Mouse (Mus musculus): Measurements from ENCODE around the gene H2-Ab1. TPM values are rescaled to one million over a fixed set of nuclear protein-coding genes. Genes with fewer than 3 reads are reported as not detected.

The H2-Ab1 gene
- polyA plus RNA-seq, 1 experiment from 2014 or later, result 42.0 TPM

DNA sequence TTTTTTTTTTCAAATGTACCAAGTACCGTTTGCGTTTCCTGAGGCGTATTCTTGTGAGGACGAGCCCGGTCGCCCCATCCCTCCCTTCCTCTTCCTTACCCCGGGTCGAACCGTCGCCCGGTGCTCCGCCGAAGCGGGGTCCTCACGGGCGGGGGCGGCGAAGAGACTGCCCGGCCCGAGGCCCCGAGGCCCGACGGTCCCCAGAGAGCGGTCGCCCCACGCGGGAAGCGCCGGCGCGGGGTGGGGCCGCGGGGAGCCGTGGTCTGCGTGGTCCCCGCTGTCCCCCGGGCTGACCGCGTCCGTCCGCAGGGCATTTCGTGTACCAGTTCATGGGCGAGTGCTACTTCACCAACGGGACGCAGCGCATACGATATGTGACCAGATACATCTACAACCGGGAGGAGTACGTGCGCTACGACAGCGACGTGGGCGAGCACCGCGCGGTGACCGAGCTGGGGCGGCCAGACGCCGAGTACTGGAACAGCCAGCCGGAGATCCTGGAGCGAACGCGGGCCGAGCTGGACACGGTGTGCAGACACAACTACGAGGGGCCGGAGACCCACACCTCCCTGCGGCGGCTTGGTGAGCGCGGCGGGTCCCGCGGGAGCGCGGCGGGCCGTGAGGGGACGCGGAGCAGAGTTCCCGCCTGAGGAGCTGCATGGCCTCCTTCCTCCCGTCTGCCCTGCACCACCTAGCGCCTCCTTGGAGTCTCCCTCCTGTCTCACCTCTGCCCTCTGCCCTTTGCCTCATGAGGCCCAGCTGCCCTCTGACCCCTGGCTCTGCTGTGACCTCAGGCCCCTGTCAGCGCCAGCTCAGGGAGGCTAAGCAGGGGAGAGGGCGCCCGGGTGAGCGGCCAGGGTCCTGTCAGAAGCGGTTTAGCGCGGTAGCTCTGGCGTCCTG, 7.2 kb downstream of the H2-Ab1 start:
- Histone ChIP-seq H3K4me2 (peak overlapping the region; percentile 86), H3K4me3 (peak overlapping the region; percentile 43), H3K27ac (no peak overlapping the region), H3K27me3 (peaks cover 41% of the 10 kb centered on the region), H3K36me3 (no peaks in the 10 kb centered on the region), H3K4me1 (peaks cover 21% of the 10 kb centered on the region), H3K9ac (peak overlapping the region; percentile 31; the same call in 1 of the 2 replicates), H3K9me3 (no peaks in the 10 kb centered on the region)
- peak; percentile 40; the same call in 1 of the 2 replicates for ATAC-seq (ENCODE audit: borderline replicate concordance, extremely low read depth, low FRiP score, low TSS enrichment)
- WGBS, result under 1% methylated on average over 63 of the region's 93 CpGs

DNA sequence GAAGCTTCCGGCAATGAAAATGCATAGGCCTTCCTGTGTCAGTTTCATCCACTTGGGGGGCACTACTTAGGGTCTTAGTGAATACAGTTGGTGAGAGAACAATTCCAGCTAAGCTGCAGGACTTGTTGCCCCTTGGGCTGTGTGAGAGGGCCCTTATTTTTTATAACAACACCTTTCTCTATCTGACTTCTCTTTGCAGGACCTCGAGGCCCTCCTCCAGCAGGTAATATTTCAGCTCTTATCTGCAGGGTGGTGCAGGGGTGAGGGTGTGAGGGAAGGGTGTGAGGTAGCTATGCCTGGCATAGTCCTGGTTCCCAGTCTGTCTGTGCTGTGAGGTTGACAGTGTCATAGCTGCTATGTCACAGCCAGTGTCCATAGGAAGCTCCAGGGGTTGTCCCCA, 10.8 kb downstream of the H2-Ab1 start:
- Histone ChIP-seq H3K27ac (no peak overlapping the region), H3K9ac (no peak overlapping the region), H3K4me1 (peaks cover 18% of the 10 kb centered on the region), H3K9me3 (no peaks in the 10 kb centered on the region), H3K4me2 (no peak overlapping the region), H3K36me3 (no peaks in the 10 kb centered on the region), H3K27me3 (peaks cover 24% of the 10 kb centered on the region), H3K4me3 (no peak overlapping the region)
- no peak for ATAC-seq (ENCODE audit: borderline replicate concordance, extremely low read depth, low FRiP score, low TSS enrichment)
- WGBS, result 50% methylated on average over 2 of the region's 2 CpGs

GRCm38 (mm10) chr17:34268748-34269147, 11.3 kb downstream of the H2-Ab1 start:
- Histone ChIP-seq H3K9me3 (no peaks in the 10 kb centered on the region), H3K4me2 (no peak overlapping the region), H3K27ac (no peak overlapping the region), H3K4me3 (no peak overlapping the region), H3K9ac (no peak overlapping the region), H3K36me3 (no peaks in the 10 kb centered on the region), H3K4me1 (peaks cover 14% of the 10 kb centered on the region), H3K27me3 (peaks cover 19% of the 10 kb centered on the region)
- WGBS, result 88% methylated on average over 2 of the region's 2 CpGs
- no peak for ATAC-seq (ENCODE audit: borderline replicate concordance, extremely low read depth, low FRiP score, low TSS enrichment)

- Histone ChIP-seq H3K9ac (no peak overlapping the region), H3K9me3 (no peaks in the 10 kb centered on the region), H3K27ac (no peak overlapping the region), H3K4me2 (no peak overlapping the region), H3K4me3 (no peak overlapping the region), H3K27me3 (peaks cover 8% of the 10 kb centered on the region), H3K4me1 (peaks cover 4% of the 10 kb centered on the region), H3K36me3 (no peaks in the 10 kb centered on the region)
- WGBS, result 51% methylated on average over 4 of the region's 4 CpGs
- ATAC-seq (ENCODE audit: borderline replicate concordance, extremely low read depth, low FRiP score, low TSS enrichment), result no peak
These were observed 12.3 kb downstream of the H2-Ab1 start for GRCm38 (mm10) chr17:34269817-34270216.

DNA sequence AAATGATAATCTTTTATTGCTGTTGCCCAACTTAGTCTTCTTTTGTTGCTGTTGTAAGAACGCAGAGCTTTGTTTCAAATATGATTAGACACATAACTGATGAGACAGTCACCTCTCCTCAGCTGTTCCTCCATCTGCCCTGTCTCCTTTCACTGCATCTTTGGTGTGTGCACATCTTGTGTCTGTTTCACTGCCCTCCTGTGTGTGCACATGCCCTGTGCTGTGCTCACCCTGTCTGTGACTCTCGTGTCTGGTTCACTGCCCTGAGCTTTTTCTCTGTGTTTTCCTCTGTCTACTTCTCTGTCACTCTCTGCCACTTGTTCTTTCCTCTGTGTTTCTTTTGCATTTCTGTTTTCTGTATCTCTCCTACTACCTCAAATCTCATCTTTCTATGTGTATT, 12.7 kb downstream of the H2-Ab1 start:
- Histone ChIP-seq H3K27me3 (peaks cover 4% of the 10 kb centered on the region), H3K36me3 (no peaks in the 10 kb centered on the region), H3K4me1 (no peaks in the 10 kb centered on the region), H3K4me3 (no peak overlapping the region), H3K9ac (no peak overlapping the region), H3K27ac (no peak overlapping the region), H3K4me2 (no peak overlapping the region), H3K9me3 (no peaks in the 10 kb centered on the region)
- 68% methylated on average over 2 of the region's 2 CpGs for WGBS
- no peak for ATAC-seq (ENCODE audit: borderline replicate concordance, extremely low read depth, low FRiP score, low TSS enrichment)

GRCm38 (mm10) chr17:34270940-34271339, 13.5 kb downstream of the H2-Ab1 start:
- Histone ChIP-seq H3K4me2 (no peak overlapping the region), H3K9ac (no peak overlapping the region), H3K9me3 (no peaks in the 10 kb centered on the region), H3K4me3 (no peak overlapping the region), H3K27me3 (no peaks in the 10 kb centered on the region), H3K4me1 (no peaks in the 10 kb centered on the region), H3K27ac (no peak overlapping the region), H3K36me3 (no peaks in the 10 kb centered on the region)
- ATAC-seq (ENCODE audit: borderline replicate concordance, extremely low read depth, low FRiP score, low TSS enrichment), result no peak
- WGBS, result 73% methylated on average over 2 of the region's 2 CpGs

- no peaks in the 10 kb centered on the region for H3K4me1 ChIP-seq
- no peak overlapping the region for H3K9ac ChIP-seq
- H3K4me2 ChIP-seq, result no peak overlapping the region
- no peak overlapping the region for H3K27ac ChIP-seq
- no peaks in the 10 kb centered on the region for H3K27me3 ChIP-seq
- H3K4me3 ChIP-seq, result no peak overlapping the region
- H3K9me3 ChIP-seq, result no peaks in the 10 kb centered on the region
- no peaks in the 10 kb centered on the region for H3K36me3 ChIP-seq
- ATAC-seq (ENCODE audit: borderline replicate concordance, extremely low read depth, low FRiP score, low TSS enrichment), result no peak
- 70% methylated on average over 1 of the region's 1 CpGs for WGBS
These were observed 14.6 kb downstream of the H2-Ab1 start for GRCm38 (mm10) chr17:34272102-34272501.

- ATAC-seq (ENCODE audit: borderline replicate concordance, extremely low read depth, low FRiP score, low TSS enrichment), result no peak; the same call in 1 of the 2 replicates
- Histone ChIP-seq H3K9ac (no peak overlapping the region), H3K27ac (no peak overlapping the region), H3K4me1 (no peaks in the 10 kb centered on the region), H3K36me3 (no peaks in the 10 kb centered on the region), H3K9me3 (no peaks in the 10 kb centered on the region), H3K4me3 (no peak overlapping the region), H3K4me2 (no peak overlapping the region), H3K27me3 (no peaks in the 10 kb centered on the region; the same call in 1 of the 2 replicates)
- WGBS, result 73% methylated on average over 1 of the region's 1 CpGs
These were observed 23.1 kb downstream of the H2-Ab1 start for GRCm38 (mm10) chr17:34280499-34281038.

DNA sequence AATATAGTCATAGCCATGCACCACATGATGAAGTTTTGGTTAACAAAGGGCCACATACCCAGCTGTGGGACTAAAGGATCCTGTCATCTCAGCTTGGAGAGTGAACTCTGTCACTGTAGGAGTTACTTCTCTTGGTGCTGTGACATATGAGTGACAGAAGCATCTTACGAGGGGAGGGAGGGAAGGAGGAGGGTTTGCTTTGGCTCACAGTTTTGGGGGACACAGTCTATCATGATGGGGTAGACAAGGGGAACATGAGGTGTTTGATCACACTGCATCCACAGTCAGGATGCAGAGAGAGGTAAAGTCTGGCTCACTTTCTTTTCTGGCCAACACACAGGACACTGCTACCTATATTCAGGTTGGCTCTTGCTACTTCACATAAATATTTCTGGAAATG, 24.3 kb downstream of the H2-Ab1 start:
- H3K27me3 ChIP-seq, result no peaks in the 10 kb centered on the region; the same call in 1 of the 2 replicates
- no peak overlapping the region for H3K4me2 ChIP-seq
- ATAC-seq (ENCODE audit: borderline replicate concordance, extremely low read depth, low FRiP score, low TSS enrichment), result no peak
- no peaks in the 10 kb centered on the region for H3K9me3 ChIP-seq
- no peaks in the 10 kb centered on the region for H3K4me1 ChIP-seq
- H3K9ac ChIP-seq, result no peak overlapping the region
- H3K27ac ChIP-seq, result no peak overlapping the region
- 57% methylated on average over 1 of the region's 1 CpGs for WGBS
- no peaks in the 10 kb centered on the region for H3K36me3 ChIP-seq
- no peak overlapping the region for H3K4me3 ChIP-seq

- Histone ChIP-seq H3K4me1 (no peaks in the 10 kb centered on the region), H3K4me2 (no peak overlapping the region), H3K4me3 (no peak overlapping the region), H3K36me3 (no peaks in the 10 kb centered on the region), H3K27me3 (no peaks in the 10 kb centered on the region; the same call in 1 of the 2 replicates), H3K9me3 (no peaks in the 10 kb centered on the region), H3K27ac (no peak overlapping the region), H3K9ac (no peak overlapping the region)
- 58% methylated on average over 4 of the region's 4 CpGs for WGBS
- ATAC-seq (ENCODE audit: borderline replicate concordance, extremely low read depth, low FRiP score, low TSS enrichment), result no peak
These were observed 27.9 kb downstream of the H2-Ab1 start for GRCm38 (mm10) chr17:34285371-34285770.

GRCm38 (mm10) chr17:34285848-34286247, 28.4 kb downstream of the H2-Ab1 start:
- Histone ChIP-seq H3K27me3 (no peaks in the 10 kb centered on the region; the same call in 1 of the 2 replicates), H3K4me3 (no peak overlapping the region), H3K27ac (no peak overlapping the region), H3K9ac (no peak overlapping the region), H3K4me2 (no peak overlapping the region), H3K4me1 (no peaks in the 10 kb centered on the region), H3K36me3 (no peaks in the 10 kb centered on the region), H3K9me3 (no peaks in the 10 kb centered on the region)
- ATAC-seq (ENCODE audit: borderline replicate concordance, extremely low read depth, low FRiP score, low TSS enrichment), result no peak
- 20% methylated on average over 4 of the region's 4 CpGs for WGBS

- ATAC-seq (ENCODE audit: borderline replicate concordance, extremely low read depth, low FRiP score, low TSS enrichment), result no peak
- H3K4me1 ChIP-seq, result no peaks in the 10 kb centered on the region
- no peak overlapping the region for H3K4me2 ChIP-seq
- H3K9me3 ChIP-seq, result no peaks in the 10 kb centered on the region
- no peak overlapping the region for H3K27ac ChIP-seq
- H3K9ac ChIP-seq, result no peak overlapping the region
- WGBS, result 65% methylated on average over 5 of the region's 5 CpGs
- H3K4me3 ChIP-seq, result no peak overlapping the region
- H3K36me3 ChIP-seq, result no peaks in the 10 kb centered on the region
- no peaks in the 10 kb centered on the region; the same call in 1 of the 2 replicates for H3K27me3 ChIP-seq
These were observed 29.0 kb downstream of the H2-Ab1 start for GRCm38 (mm10) chr17:34286501-34286900.
